Mouse (Mus musculus): Measurements from ENCODE around the gene Fam20c. TPM values are rescaled to one million over a fixed set of nuclear protein-coding genes. Genes with fewer than 3 reads are reported as not detected.
A peak's percentile ranks its signal among the peaks of the same experiment; 100 is the strongest.

Fam20c gene
- polyA plus RNA-seq, 1 experiment from 2014 or later, result 11.2 TPM

- ATAC-seq (replicated peaks; ENCODE audit: low FRiP score) (peak; percentile 49), DNase-seq (ENCODE audit: low spot score) (no peak)
- Histone ChIP-seq H3K9ac (ENCODE audit: low read length) (peak overlapping the region; percentile 80), H3K36me3 (ENCODE audit: control insufficient read depth, insufficient read depth, low read length) (no peaks in the 10 kb centered on the region), H3K9me3 (ENCODE audit: control insufficient read depth, low read length) (no peaks in the 10 kb centered on the region), H3K27ac (ENCODE audit: low read depth, low read length) (no peak overlapping the region), H3K4me3 (ENCODE audit: low read depth, low read length) (peak overlapping the region; percentile 63), H3K4me2 (ENCODE audit: low read depth, low read length, severe bottlenecking) (peak overlapping the region; percentile 98), H3K27me3 (ENCODE audit: control insufficient read depth, insufficient read depth, low read length) (peaks cover 17% of the 10 kb centered on the region), H3K4me1 (replicated peaks; ENCODE audit: control insufficient read depth, insufficient read depth, low read length) (peaks cover 10% of the 10 kb centered on the region; the same call in 1 of the 2 replicates)
- 6% methylated on average over 9 of the region's 9 CpGs for WGBS
Measured at GRCm38 (mm10) chr5:138753946-138754302, 390 bp upstream of the Fam20c start.

GRCm38 (mm10) chr5:138755121-138755452 lies 773 bp downstream of the Fam20c start:
- DNase-seq (ENCODE audit: low spot score) (no peak), ATAC-seq (replicated peaks; ENCODE audit: low FRiP score) (no peak)
- Histone ChIP-seq H3K27me3 (ENCODE audit: control insufficient read depth, insufficient read depth, low read length) (peaks cover 17% of the 10 kb centered on the region), H3K4me3 (ENCODE audit: low read depth, low read length) (peak overlapping the region; percentile 63), H3K9ac (ENCODE audit: low read length) (peak overlapping the region; percentile 80), H3K4me1 (replicated peaks; ENCODE audit: control insufficient read depth, insufficient read depth, low read length) (peaks cover 10% of the 10 kb centered on the region; the same call in 1 of the 2 replicates), H3K36me3 (ENCODE audit: control insufficient read depth, insufficient read depth, low read length) (no peaks in the 10 kb centered on the region), H3K9me3 (ENCODE audit: control insufficient read depth, low read length) (no peaks in the 10 kb centered on the region), H3K4me2 (ENCODE audit: low read depth, low read length, severe bottlenecking) (peak overlapping the region; percentile 98), H3K27ac (ENCODE audit: low read depth, low read length) (0 out of 2 replicates have a peak overlapping the region, but pooled peaks have one; percentile 46)
- WGBS, result under 1% methylated on average over 33 of the region's 34 CpGs

- Histone ChIP-seq H3K27me3 (ENCODE audit: control insufficient read depth, insufficient read depth, low read length) (peaks cover 17% of the 10 kb centered on the region), H3K4me2 (ENCODE audit: low read depth, low read length, severe bottlenecking) (peak overlapping the region; percentile 98), H3K36me3 (ENCODE audit: control insufficient read depth, insufficient read depth, low read length) (no peaks in the 10 kb centered on the region), H3K27ac (ENCODE audit: low read depth, low read length) (no peak overlapping the region), H3K4me3 (ENCODE audit: low read depth, low read length) (peak overlapping the region; percentile 63), H3K4me1 (replicated peaks; ENCODE audit: control insufficient read depth, insufficient read depth, low read length) (peaks cover 10% of the 10 kb centered on the region; the same call in 1 of the 2 replicates), H3K9ac (ENCODE audit: low read length) (peak overlapping the region; percentile 80), H3K9me3 (ENCODE audit: control insufficient read depth, low read length) (no peaks in the 10 kb centered on the region)
- DNase-seq (ENCODE audit: low spot score) (peak; percentile 72), ATAC-seq (replicated peaks; ENCODE audit: low FRiP score) (peak; percentile 17)
- WGBS, result under 1% methylated on average over 60 of the region's 61 CpGs
Measured at GRCm38 (mm10) chr5:138755453-138756301, 1.4 kb downstream of the Fam20c start.

- WGBS, result 27% methylated on average over 15 of the region's 15 CpGs
- DNase-seq (ENCODE audit: low spot score) (no peak), ATAC-seq (replicated peaks; ENCODE audit: low FRiP score) (no peak)
- Histone ChIP-seq H3K4me1 (replicated peaks; ENCODE audit: control insufficient read depth, insufficient read depth, low read length) (peaks cover 10% of the 10 kb centered on the region; the same call in 1 of the 2 replicates), H3K9me3 (ENCODE audit: control insufficient read depth, low read length) (no peaks in the 10 kb centered on the region), H3K27me3 (ENCODE audit: control insufficient read depth, insufficient read depth, low read length) (peaks cover 17% of the 10 kb centered on the region), H3K36me3 (ENCODE audit: control insufficient read depth, insufficient read depth, low read length) (no peaks in the 10 kb centered on the region), H3K4me2 (ENCODE audit: low read depth, low read length, severe bottlenecking) (peak overlapping the region; percentile 98), H3K9ac (ENCODE audit: low read length) (peak overlapping the region; percentile 80), H3K4me3 (ENCODE audit: low read depth, low read length) (peak overlapping the region; percentile 63), H3K27ac (ENCODE audit: low read depth, low read length) (0 out of 2 replicates have a peak overlapping the region, but pooled peaks have one; percentile 25)
Measured at GRCm38 (mm10) chr5:138756311-138757085, 2.2 kb downstream of the Fam20c start.

GRCm38 (mm10) chr5:138757135-138757534 lies 2.8 kb downstream of the Fam20c start:
- H3K27me3 ChIP-seq (ENCODE audit: control insufficient read depth, insufficient read depth, low read length), result peaks cover 17% of the 10 kb centered on the region
- H3K36me3 ChIP-seq (ENCODE audit: control insufficient read depth, insufficient read depth, low read length), result no peaks in the 10 kb centered on the region
- WGBS, result 58% methylated on average over 6 of the region's 6 CpGs
- peaks cover 10% of the 10 kb centered on the region; the same call in 1 of the 2 replicates for H3K4me1 ChIP-seq (replicated peaks; ENCODE audit: control insufficient read depth, insufficient read depth, low read length)
- H3K4me3 ChIP-seq (ENCODE audit: low read depth, low read length), result no peak overlapping the region
- no peaks in the 10 kb centered on the region for H3K9me3 ChIP-seq (ENCODE audit: control insufficient read depth, low read length)
- ATAC-seq (replicated peaks; ENCODE audit: low FRiP score) (no peak), DNase-seq (ENCODE audit: low spot score) (no peak)
- H3K9ac ChIP-seq (ENCODE audit: low read length), result peak overlapping the region; percentile 80
- no peak overlapping the region for H3K27ac ChIP-seq (ENCODE audit: low read depth, low read length)
- H3K4me2 ChIP-seq (ENCODE audit: low read depth, low read length, severe bottlenecking), result peak overlapping the region; percentile 98

GRCm38 (mm10) chr5:138757616-138758015 lies 3.3 kb downstream of the Fam20c start:
- ATAC-seq (replicated peaks; ENCODE audit: low FRiP score) (no peak), DNase-seq (ENCODE audit: low spot score) (no peak)
- Histone ChIP-seq H3K27ac (ENCODE audit: low read depth, low read length) (no peak overlapping the region), H3K36me3 (ENCODE audit: control insufficient read depth, insufficient read depth, low read length) (no peaks in the 10 kb centered on the region), H3K9me3 (ENCODE audit: control insufficient read depth, low read length) (no peaks in the 10 kb centered on the region), H3K4me2 (ENCODE audit: low read depth, low read length, severe bottlenecking) (peak overlapping the region; percentile 8; the same call in 1 of the 2 replicates), H3K9ac (ENCODE audit: low read length) (peak overlapping the region; percentile 80; the same call in 1 of the 2 replicates), H3K4me1 (replicated peaks; ENCODE audit: control insufficient read depth, insufficient read depth, low read length) (peaks cover 10% of the 10 kb centered on the region; the same call in 1 of the 2 replicates), H3K27me3 (ENCODE audit: control insufficient read depth, insufficient read depth, low read length) (peaks cover 17% of the 10 kb centered on the region), H3K4me3 (ENCODE audit: low read depth, low read length) (no peak overlapping the region)
- 88% methylated on average over 12 of the region's 12 CpGs for WGBS

- H3K9ac ChIP-seq (ENCODE audit: low read length), result no peak overlapping the region
- H3K9me3 ChIP-seq (ENCODE audit: control insufficient read depth, low read length), result no peaks in the 10 kb centered on the region
- no peak overlapping the region for H3K27ac ChIP-seq (ENCODE audit: low read depth, low read length)
- H3K4me1 ChIP-seq (replicated peaks; ENCODE audit: control insufficient read depth, insufficient read depth, low read length), result peaks cover 10% of the 10 kb centered on the region; the same call in 1 of the 2 replicates
- H3K36me3 ChIP-seq (ENCODE audit: control insufficient read depth, insufficient read depth, low read length), result no peaks in the 10 kb centered on the region
- 81% methylated on average over 3 of the region's 3 CpGs for WGBS
- DNase-seq (ENCODE audit: low spot score) (no peak), ATAC-seq (replicated peaks; ENCODE audit: low FRiP score) (no peak)
- peaks cover 17% of the 10 kb centered on the region for H3K27me3 ChIP-seq (ENCODE audit: control insufficient read depth, insufficient read depth, low read length)
- H3K4me3 ChIP-seq (ENCODE audit: low read depth, low read length), result no peak overlapping the region
- no peak overlapping the region for H3K4me2 ChIP-seq (ENCODE audit: low read depth, low read length, severe bottlenecking)
Measured at GRCm38 (mm10) chr5:138758533-138758932, 4.2 kb downstream of the Fam20c start.

GRCm38 (mm10) chr5:138761836-138762334 lies 7.6 kb downstream of the Fam20c start:
- Histone ChIP-seq H3K4me1 (replicated peaks; ENCODE audit: control insufficient read depth, insufficient read depth, low read length) (no peaks in the 10 kb centered on the region), H3K9ac (ENCODE audit: low read length) (no peak overlapping the region), H3K9me3 (ENCODE audit: control insufficient read depth, low read length) (no peaks in the 10 kb centered on the region)

More at GRCm38 (mm10) chr5:138761836-138762334, 7.6 kb downstream of the Fam20c start:
- H3K4me2 ChIP-seq (ENCODE audit: low read depth, low read length, severe bottlenecking), result no peak overlapping the region
- ATAC-seq (replicated peaks; ENCODE audit: low FRiP score) (no peak), DNase-seq (ENCODE audit: low spot score) (no peak)
- H3K36me3 ChIP-seq (ENCODE audit: control insufficient read depth, insufficient read depth, low read length), result no peaks in the 10 kb centered on the region
- no peak overlapping the region for H3K4me3 ChIP-seq (ENCODE audit: low read depth, low read length)
- no peaks in the 10 kb centered on the region; the same call in 1 of the 2 replicates for H3K27me3 ChIP-seq (ENCODE audit: control insufficient read depth, insufficient read depth, low read length)
- H3K27ac ChIP-seq (ENCODE audit: low read depth, low read length), result no peak overlapping the region
- WGBS, result 28% methylated on average over 5 of the region's 5 CpGs
